Mouse (Mus musculus): ENCODE results near the gene Tuba4a. TPM values are rescaled to one million over a fixed set of nuclear protein-coding genes. Genes with fewer than 3 reads are reported as not detected.

Gene Tuba4a
- 31.2 and 44.9 TPM in 2 replicates for polyA plus RNA-seq (2012; rRNA removed)

DNA sequence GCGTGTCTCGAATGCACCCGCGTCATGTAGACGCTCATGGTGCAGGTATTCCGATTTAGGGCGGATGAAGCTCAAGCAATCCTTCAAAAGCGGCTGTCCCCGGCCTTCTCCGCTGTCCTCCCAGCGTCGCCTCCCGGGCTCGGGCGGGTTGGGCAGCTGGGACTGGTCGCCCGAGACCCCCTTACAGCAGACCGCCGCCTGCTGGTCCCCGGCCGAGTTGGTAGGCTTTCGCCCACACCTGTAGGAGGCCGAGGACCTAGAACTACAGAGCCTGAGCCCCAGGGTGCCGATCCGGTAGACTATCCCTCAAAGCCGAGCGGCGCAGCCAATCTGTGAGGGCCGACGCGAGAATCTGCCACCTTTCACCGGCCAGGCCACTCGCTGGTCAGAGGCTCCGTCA, at the start of gene Tuba4a:
Tuba4a (minus strand) TSS at position 335 of the 400 bp plus-strand sequence.
- DNase-seq (ENCODE audit: low read depth): no peak

- DNase-seq (ENCODE audit: low read depth): no peak
Observed at GRCm38 (mm10) chr1:75264091-75264880, 44.6 kb upstream of the Tuba4a start, which contains the start of gene Ptprn. Ptprn (minus strand) TSS chr1:75264502.

GRCm38 (mm10) chr1:75262969-75263951, 43.6 kb upstream of the Tuba4a start:
- DNase-seq (ENCODE audit: low read depth): no peak

GRCm38 (mm10) chr1:75261278-75261677, 41.6 kb upstream of the Tuba4a start:
- no peak for DNase-seq (ENCODE audit: low read depth)

- no peak for DNase-seq (ENCODE audit: low read depth)
Observed at GRCm38 (mm10) chr1:75255516-75256046, 35.9 kb upstream of the Tuba4a start.

DNA sequence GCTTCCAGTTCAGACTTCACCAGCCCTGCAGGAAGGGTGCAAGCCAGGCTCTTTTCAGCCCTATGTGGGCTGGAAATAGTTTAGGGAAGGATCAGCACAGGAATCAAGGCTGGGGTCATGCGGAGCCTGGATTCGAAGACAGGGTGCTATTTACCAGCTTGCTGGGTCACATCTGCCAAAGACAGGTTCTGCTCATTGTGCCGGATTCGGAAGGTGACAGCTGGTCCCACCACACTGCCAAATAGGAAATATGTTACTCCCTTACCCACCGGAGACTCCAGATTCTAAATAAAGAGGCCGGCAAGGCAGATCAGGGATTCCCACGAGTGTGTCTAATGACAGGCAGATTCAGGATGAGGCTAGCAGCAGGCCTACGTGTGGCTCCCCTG, 35.0 kb upstream of the Tuba4a start:
- no peak for DNase-seq (ENCODE audit: low read depth)

DNA sequence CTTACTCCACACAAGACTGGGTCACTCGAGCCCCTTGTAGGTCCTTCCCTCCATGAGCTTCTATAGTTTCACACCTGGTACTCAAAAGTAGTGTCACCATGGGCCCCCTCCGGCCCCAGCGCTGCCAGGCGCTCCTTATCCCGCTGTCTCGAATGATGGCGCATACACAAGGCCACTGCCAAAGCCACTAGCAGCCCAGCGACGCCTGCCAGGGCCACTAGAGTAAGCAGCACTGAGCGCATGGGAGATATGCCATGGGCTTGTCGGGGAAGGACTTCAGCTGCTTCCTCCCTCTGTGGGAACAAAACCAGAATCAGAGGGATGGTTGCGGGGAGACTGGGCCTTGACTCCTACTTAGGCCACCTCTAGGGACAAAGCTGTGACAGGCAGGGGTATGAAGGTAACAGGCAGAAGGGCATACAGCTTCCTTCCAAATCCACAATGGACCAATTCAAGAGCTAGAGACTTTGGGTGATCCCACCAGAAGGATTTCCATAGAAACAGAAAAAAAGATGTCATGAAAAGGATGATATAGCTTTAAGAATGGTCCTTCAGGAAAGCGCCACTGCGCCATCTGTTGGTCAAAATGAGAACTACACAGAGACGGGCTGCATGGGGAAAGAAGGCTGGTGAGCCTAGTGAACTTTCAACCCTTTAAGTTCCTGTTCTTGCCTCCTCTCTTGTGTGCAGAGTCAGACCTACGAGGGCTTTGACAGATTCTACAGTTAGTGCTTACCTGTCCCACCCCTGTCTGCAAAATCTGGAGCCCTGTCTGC, 34.4 kb upstream of the Tuba4a start:
- no peak for DNase-seq (ENCODE audit: low read depth)

DNA sequence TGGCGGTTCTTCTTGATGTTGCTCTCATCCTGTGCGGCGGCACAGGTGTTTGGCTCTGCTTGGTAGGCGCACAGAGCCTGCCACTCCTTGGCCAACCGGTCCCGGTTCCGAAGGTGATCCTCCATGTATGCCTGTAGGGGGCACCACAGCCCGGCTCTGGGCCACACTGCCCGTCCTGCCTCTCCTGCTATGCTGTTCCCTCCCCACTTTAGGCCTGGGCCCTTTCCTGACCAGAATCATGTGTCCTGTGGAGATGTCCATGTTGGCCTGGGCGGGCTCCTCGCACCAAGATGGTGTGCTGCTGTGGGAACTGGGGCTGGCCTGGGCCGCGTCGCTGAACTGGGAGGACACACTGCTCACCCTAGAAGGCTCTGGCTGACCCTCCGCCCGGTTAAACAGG, 33.4 kb upstream of the Tuba4a start:
- DNase-seq (ENCODE audit: low read depth): no peak

DNA sequence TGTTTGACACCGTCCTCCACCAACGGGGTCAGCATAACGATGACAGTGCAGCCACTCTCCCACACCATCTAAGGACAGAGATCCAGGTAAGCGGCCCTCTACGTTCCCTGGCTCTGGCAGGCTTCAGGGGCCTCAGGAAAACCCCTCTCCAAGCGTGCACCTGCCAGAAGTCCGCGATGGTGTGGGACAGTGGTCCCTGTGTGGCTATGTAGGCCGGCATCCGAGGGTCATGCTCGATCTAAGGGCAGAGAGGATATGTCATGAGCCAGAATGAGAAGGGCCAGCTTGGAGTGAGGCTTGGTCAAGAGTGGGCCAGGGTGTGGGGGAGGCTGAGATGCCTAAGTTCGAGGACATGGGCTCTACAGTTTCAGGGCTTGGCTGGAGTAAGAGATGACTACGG, 32.6 kb upstream of the Tuba4a start:
- DNase-seq (ENCODE audit: low read depth): no peak

DNA sequence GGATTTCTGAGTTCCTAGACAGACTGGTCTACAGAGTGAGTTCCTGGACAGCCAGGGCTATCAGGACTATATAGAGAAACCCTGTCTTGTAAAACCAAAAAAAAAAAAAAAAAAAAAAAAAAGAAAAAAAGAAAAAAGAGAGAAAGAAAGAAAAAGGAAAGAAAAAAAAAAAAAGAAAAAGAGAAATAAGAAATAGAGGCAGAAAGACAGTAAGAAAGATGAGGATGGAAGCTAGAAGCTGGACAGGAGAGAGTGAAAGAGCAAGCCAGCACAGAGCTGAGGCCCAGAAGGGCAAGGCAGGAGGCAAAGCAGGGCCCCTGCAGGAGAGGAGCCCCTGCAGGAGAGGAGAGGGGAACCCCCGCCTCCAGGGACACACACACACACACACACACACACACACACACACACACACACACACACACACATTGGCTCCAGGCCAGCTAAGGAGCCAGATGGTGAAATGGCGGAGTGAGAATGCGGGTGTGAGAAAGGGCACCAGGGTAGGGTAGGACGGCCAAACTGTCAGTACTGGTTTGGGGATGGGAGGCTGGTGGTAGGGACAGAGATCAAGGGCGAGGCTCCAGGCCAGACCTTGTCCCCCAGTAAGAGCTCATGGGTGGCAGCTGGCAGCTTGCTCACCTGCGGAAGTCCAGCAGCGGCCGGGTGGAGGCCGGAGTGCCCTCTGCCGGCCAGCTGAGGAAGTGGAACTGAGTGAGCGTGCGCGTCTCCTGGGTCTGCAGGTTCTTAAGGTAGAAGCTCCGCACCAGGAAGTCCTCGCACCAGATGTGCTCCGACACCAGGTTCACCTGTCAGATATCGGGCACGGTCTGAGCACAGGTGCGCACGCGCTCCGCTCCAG, 31.7 kb upstream of the Tuba4a start:
- DNase-seq (ENCODE audit: low read depth): no peak

GRCm38 (mm10) chr1:75250498-75250897, 30.8 kb upstream of the Tuba4a start:
- no peak for DNase-seq (ENCODE audit: low read depth)

DNA sequence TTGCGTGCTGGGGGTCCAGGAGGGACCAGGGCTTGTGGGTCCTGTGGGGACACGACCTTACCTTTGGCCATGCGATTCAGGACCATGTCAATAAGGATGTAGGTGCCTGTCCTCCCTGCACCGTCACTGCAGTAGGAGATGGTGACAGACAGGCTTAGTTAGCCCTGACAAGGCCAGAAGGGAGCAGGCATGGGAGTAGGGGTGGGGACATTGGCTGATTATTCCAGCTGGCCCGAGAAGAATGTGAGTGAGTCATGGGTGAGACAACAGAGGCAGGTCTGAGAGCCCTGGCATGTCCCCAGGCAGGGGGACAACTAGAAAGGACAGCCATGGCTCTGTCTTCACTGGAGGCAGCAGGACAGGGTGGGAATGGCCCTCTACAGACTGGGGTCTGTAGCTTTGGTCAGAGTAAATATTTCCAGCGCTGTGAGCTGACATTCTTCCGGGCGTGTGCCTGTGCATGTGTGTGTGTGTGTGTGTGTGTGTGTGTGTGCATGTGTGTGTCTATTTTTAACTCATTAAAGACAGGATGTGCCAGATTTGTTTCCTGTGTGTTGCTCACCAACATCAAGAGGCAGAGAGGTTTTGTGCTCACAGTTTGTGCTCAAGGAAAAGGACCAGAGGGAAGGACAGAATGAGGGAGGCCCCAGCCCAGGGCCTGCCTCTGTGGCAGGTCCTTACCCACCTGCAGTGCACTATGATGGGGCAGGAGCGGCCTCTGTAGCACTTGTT, 28.5 kb upstream of the Tuba4a start:
- DNase-seq (ENCODE audit: low read depth): no peak

DNA sequence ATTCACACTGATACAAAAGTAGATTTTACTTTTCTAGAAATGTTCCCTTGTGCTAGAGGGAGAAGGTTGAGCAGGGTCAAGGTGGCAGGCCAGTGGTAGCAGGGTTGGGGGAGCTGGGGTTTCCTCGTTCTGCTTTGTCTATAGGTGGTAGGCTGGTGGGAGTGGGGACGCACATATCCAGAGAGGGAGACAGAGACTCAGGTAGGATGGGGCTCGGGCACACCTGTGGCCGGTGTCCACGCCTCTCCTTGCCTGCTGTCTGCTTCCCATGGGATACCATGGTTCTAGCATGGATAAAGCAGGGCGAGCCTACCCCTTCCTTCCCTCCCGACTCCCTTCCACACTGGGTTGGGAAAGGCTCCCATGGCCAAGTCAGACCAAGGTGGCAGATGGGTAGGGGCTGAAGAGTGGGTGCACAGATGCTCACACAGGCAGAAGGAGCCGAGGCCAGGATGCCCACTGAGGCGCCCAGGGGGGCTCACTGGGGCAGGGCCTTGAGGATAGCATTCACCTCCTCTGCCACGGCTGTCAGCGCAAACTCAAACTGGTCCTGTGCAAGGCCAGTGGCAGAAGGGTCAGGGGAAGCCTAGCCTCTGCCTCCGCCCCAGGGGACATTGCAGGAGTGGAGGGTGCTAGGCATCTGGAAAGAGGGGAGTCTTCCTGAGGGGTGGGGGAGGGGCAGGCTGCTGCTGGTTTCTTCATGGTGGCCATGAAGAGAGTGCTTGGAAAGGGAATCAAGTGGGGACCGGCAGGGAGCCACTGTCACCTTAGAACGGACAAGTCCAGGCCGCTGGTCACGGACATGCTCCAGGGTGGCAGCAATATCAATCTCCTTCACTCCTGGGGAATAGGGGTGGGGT, 27.6 kb upstream of the Tuba4a start:
- DNase-seq (ENCODE audit: low read depth): no peak

GRCm38 (mm10) chr1:75244836-75245235, 25.2 kb upstream of the Tuba4a start:
- DNase-seq (ENCODE audit: low read depth): no peak

GRCm38 (mm10) chr1:75244175-75244826, 24.6 kb upstream of the Tuba4a start:
- DNase-seq (ENCODE audit: low read depth): no peak

DNA sequence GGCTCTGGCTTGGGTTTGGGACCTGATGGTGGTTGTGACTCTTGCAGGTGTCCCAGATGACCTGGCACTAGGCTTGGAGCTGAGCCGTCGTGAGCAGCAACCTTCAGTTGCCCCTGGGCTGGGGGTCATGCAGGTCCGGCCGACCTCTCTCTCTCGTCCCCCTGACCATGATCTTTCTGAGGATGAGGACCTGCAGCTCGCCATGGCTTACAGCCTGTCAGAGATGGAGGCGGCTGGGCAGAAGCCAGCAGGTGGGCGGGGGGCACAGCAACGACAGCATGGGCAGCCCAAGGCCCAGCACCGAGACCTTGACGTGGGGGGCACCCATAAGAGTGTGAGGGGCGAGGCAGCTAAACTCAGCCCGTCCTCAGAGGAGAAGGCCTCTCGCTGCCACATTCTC, 23.7 kb upstream of the Tuba4a start:
- DNase-seq (ENCODE audit: low read depth): no peak

- no peak for DNase-seq (ENCODE audit: low read depth)
Observed at GRCm38 (mm10) chr1:75239591-75239990, 19.9 kb upstream of the Tuba4a start.
